Mouse (Mus musculus): ENCODE data around the gene Rnf187. TPM values are rescaled to one million over a fixed set of nuclear protein-coding genes. Genes with fewer than 3 reads are reported as not detected.

Gene Rnf187
- total and polyA plus RNA-seq, 3 experiments: 185 to 195 (median 188) TPM

DNA sequence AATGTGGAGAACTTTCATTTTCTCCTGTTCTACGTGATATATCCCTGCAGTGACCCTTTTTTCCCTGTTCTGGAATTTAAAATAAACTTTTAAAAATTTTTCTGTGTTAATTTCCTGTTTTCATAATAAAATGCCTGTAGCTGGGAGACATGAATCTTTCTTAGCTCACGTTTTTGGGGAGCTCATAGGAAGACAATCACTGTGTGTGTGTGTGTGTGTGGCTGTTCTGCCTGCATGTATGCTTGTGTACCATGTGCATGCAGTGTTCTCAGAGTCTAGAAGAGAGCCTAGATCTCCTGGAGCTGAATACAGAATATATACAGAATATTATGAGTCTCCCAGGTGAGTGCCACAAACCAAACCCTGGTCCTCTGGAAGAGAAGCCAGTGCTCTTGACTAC, 11.7 kb downstream of the Rnf187 start:
- TF ChIP-seq SMC3 (IDR thresholded peaks at IDR 0.05; ENCODE audit: low read depth, low read length) (no peak), KAT2A (IDR thresholded peaks at IDR 0.05; ENCODE audit: insufficient replicate concordance, low read length) (no peak), ZNF384 (IDR thresholded peaks at IDR 0.05; ENCODE audit: low read depth, low read length) (no peak), MXI1 (IDR thresholded peaks at IDR 0.05; ENCODE audit: low read depth, low read length) (no peak)
- no peak overlapping the region for H3K27ac ChIP-seq (ENCODE audit: insufficient read depth, low read depth)
- H3K4me3 ChIP-seq (replicated peaks in 1 of 3; ENCODE audit: low read depth in 2 of 3, low read length in 2 of 3, poor library complexity in 1 of 3): no peak overlapping the region
- no peak for DNase-seq (ENCODE audit: extremely low read depth)
- H3K36me3 ChIP-seq (replicated peaks in 1 of 2; ENCODE audit: control insufficient read depth in 1 of 2, insufficient read depth in 1 of 2, low read length in 1 of 2): peaks cover 13 to 18% of the 10 kb centered on the region in 2 experiments
- H3K79me2 ChIP-seq (replicated peaks; ENCODE audit: control insufficient read depth, extremely low read depth, insufficient read depth, poor library complexity, severe bottlenecking): no peaks in the 10 kb centered on the region
- H3K27me3 ChIP-seq (replicated peaks): peaks cover 18% of the 10 kb centered on the region
- H3K9ac ChIP-seq (ENCODE audit: insufficient read depth, low read depth): no peak overlapping the region
- dilution Hi-C loops (cut with MboI; ENCODE audit: extremely low pct_ligation_motif_present, extremely low pct_unique_long_range_greater_than_20kb, low sequenced_read_pairs) (no loop called here), in situ Hi-C loops (cut with MboI; ENCODE audit: low pct_ligation_motif_present, low pct_unique_long_range_greater_than_20kb, low sequenced_read_pairs) (no loop called here)
- H3K4me2 ChIP-seq (ENCODE audit: insufficient read depth, low read depth, poor library complexity, severe bottlenecking): no peak overlapping the region
- no peaks in the 10 kb centered on the region for H3K9me3 ChIP-seq (replicated peaks; ENCODE audit: low read length)
- H3K4me1 ChIP-seq (ENCODE audit: control insufficient read depth in 1 of 2, insufficient read depth in 2 of 2): peaks cover 2 to 16% of the 10 kb centered on the region in 2 experiments; a peak in 3 of 4 replicates

DNA sequence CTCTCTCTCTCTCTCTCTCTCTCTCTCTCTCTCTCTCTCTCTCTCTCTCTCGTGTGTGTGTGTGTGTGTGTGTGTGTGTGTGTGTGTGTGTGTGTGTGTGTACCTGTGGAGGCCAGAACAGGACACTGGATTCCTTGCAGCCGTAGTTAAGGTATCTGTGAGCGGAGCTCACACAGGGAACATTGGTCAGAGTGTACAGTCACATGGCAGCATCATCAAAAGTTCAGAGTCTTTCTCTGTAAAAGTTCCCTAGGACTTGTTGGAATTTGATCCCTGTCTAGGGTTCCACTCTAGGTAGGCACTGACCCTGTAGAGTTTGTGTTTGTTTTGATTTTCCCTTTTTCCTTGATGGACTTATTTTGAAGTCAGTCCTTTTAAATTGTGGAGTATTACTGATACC, 12.1 kb downstream of the Rnf187 start:
- H3K79me2 ChIP-seq (replicated peaks; ENCODE audit: control insufficient read depth, extremely low read depth, insufficient read depth, poor library complexity, severe bottlenecking): no peaks in the 10 kb centered on the region
- no peak overlapping the region for H3K9ac ChIP-seq (ENCODE audit: insufficient read depth, low read depth)
- peaks cover 18% of the 10 kb centered on the region for H3K27me3 ChIP-seq (replicated peaks)
- in situ Hi-C loops (cut with MboI; ENCODE audit: low pct_ligation_motif_present, low pct_unique_long_range_greater_than_20kb, low sequenced_read_pairs): no loop called here
- dilution Hi-C loops (cut with MboI; ENCODE audit: extremely low pct_ligation_motif_present, extremely low pct_unique_long_range_greater_than_20kb, low sequenced_read_pairs): no loop called here
- H3K4me2 ChIP-seq (ENCODE audit: insufficient read depth, low read depth, poor library complexity, severe bottlenecking): no peak overlapping the region
- no peak overlapping the region for H3K27ac ChIP-seq (ENCODE audit: insufficient read depth, low read depth)
- peaks cover 3 to 16% of the 10 kb centered on the region in 2 experiments; a peak in 3 of 4 replicates for H3K4me1 ChIP-seq (ENCODE audit: control insufficient read depth in 1 of 2, insufficient read depth in 2 of 2)
- no peaks in the 10 kb centered on the region for H3K9me3 ChIP-seq (replicated peaks; ENCODE audit: low read length)
- H3K36me3 ChIP-seq (replicated peaks in 1 of 2; ENCODE audit: control insufficient read depth in 1 of 2, insufficient read depth in 1 of 2, low read length in 1 of 2): peaks cover 9 to 14% of the 10 kb centered on the region in 2 experiments
- TF ChIP-seq MYC (IDR thresholded peaks at IDR 0.05; ENCODE audit: low read depth, low read length) (no peak), JUN (IDR thresholded peaks at IDR 0.05; ENCODE audit: insufficient read depth, low read depth, low read length) (no peak), POLR2AphosphoS2 (IDR thresholded peaks at IDR 0.05; ENCODE audit: low read depth, low read length) (no peak), RCOR1 (conservative IDR thresholded peaks at IDR 0.05; ENCODE audit: low read depth, low read length) (no peak), PAX5 (IDR thresholded peaks at IDR 0.05; ENCODE audit: low read length) (no peak), GABPA (IDR thresholded peaks at IDR 0.05; ENCODE audit: insufficient replicate concordance, low read depth, low read length) (no peak), MXI1 (IDR thresholded peaks at IDR 0.05; ENCODE audit: low read depth, low read length) (no peak), NRF1 (IDR thresholded peaks at IDR 0.05; ENCODE audit: low read depth, low read length) (no peak), ZC3H11A (IDR thresholded peaks at IDR 0.05; ENCODE audit: low read depth, low read length) (no peak), RAD21 (IDR thresholded peaks at IDR 0.05; ENCODE audit: low read depth, low read length) (no peak), BHLHE40 (IDR thresholded peaks at IDR 0.05; ENCODE audit: low read depth, low read length) (no peak)
- DNase-seq (ENCODE audit: extremely low read depth): no peak
- H3K4me3 ChIP-seq (replicated peaks in 1 of 3; ENCODE audit: low read depth in 2 of 3, low read length in 2 of 3, poor library complexity in 1 of 3): no peak overlapping the region
